Mouse (Mus musculus) inflammation-experienced regulatory T-cells, adult 6 months (primary cell): ENCODE measurements around the gene Adipor2. TPM values are rescaled to one million over a fixed set of nuclear protein-coding genes. Genes with fewer than 3 reads are reported as not detected.

ENCODE experiments used
- ATAC-seq: one replicate; pipeline ENCODE4 v1.8.0; 2017
- polyA plus RNA-seq, 3 experiments: library from polyadenylated mRNA; unstranded; fragments of 100-300 nt; shearing (Covaris generic); gene quantifications; one replicate each; pipeline ENCODE4 v1.2.1; 2017

The Adipor2 gene
- polyA plus RNA-seq, 3 experiments from 2014 or later = 9.3 to 9.7 (median 9.4) TPM

DNA sequence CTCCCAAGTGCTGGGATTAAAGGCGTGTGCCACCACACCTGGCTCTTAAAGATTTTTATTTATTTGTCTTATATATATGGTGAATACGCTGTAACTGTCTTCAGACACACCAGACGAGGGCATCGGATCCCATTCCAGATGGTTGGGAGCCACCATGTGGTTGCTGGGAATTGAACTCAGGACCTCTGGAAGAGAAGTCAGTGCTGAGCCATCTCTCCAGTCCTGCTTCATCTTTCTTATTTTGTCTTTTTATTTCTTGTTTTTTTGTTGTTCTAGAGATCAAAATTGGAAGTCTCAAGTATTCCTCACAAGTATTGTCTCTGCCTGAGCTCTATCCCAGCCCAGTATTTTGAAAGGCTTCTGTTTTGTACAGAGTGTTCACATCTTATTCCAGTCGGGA, 2.9 kb upstream of the Adipor2 start:
- ATAC-seq = no peak

- no peak for ATAC-seq
These were observed 1.9 kb upstream of the Adipor2 start for GRCm38 (mm10) chr6:119419412-119419811.

DNA sequence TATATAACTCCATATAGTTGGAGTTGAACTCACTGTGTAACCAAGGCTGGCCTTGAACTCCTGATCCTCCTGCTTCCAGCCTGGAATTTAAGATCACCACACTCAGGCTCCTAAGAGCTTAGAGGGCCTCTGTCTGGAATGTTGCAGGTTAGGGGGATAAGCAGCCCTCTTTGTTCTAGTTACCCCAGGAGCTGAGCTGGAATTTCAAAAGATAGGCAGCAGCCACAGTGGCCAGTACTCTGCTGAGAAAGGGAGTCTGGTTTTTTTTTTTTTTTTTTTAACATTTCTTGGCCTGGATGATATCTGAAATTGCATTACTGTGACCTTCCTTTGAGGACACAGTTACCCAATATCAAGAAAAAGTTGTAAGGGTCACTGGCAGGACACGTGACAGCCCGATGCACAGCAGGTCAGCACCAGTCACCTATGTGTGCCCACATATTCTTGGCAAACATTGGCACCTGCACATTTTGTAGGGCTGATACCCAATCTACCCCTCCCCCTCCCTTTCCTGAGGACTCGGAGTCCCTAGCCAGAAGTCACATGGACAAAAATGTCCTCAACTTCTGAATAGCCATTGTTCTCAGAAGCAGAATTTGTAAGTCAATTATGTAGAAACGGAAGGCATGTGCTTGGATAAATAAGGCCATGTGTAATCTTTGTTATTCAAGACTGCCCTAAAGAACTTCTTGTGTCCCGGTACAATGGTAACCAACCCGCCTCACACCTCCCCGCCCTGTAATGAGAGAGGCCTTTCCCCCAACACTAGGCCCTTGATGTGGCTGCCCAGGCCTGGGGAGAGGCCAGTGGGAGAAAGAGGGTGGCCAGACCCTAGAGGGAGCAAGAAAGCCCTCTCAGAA, 1.1 kb upstream of the Adipor2 start:
- ATAC-seq = no peak

GRCm38 (mm10) chr6:119417821-119418220, 317 bp upstream of the Adipor2 start:
- ATAC-seq = no peak

- ATAC-seq = no peak
These were observed 861 bp downstream of the Adipor2 start for GRCm38 (mm10) chr6:119416643-119417042.

GRCm38 (mm10) chr6:119414262-119415043, 3.1 kb downstream of the Adipor2 start:
- no peak for ATAC-seq

GRCm38 (mm10) chr6:119412588-119412987, 4.9 kb downstream of the Adipor2 start:
- no peak for ATAC-seq

DNA sequence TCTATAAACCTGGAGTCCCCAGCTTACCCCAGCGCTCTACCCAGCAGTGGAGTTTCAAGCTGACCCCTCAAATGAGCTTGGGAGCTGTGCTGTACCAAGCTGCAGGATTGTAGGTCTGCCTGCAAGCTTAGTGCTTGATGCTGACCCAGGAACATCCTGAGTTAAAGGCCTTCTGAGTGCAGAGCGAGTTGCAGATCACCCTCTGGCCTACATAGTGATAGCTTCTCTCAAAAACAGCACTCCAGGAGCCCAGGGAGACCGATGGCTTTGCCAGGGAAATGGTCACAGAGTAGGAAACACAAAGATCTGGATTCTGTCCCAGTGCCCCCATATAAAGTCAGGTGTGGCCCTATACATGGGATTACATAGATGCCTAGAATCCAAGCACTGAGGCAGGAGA, 6.0 kb downstream of the Adipor2 start:
- ATAC-seq = no peak

DNA sequence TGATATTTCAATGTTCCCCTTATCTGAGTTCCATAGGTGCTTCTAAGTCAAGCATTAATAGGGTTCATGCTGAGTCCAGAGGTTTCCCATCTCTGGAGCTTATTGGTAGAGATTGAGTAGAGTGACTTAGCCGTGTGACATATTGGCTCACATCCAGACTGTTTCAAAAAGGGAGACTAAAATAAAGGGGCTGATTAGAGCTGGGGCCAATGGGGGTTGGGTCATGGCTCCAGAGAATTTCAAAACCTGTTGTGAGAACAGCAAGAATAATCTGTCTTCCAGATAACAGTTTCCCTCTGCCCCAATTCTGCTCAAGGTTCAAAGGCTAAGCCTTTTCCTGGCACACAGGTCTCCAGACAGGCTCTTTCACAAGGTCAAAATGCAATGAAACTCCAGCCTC, 7.7 kb downstream of the Adipor2 start:
- ATAC-seq = no peak

- ATAC-seq = no peak
These were observed 8.9 kb downstream of the Adipor2 start for GRCm38 (mm10) chr6:119408582-119408981.

- no peak for ATAC-seq
These were observed 9.7 kb downstream of the Adipor2 start for GRCm38 (mm10) chr6:119407818-119408217.

GRCm38 (mm10) chr6:119406528-119406927, 11.0 kb downstream of the Adipor2 start:
- ATAC-seq = no peak

DNA sequence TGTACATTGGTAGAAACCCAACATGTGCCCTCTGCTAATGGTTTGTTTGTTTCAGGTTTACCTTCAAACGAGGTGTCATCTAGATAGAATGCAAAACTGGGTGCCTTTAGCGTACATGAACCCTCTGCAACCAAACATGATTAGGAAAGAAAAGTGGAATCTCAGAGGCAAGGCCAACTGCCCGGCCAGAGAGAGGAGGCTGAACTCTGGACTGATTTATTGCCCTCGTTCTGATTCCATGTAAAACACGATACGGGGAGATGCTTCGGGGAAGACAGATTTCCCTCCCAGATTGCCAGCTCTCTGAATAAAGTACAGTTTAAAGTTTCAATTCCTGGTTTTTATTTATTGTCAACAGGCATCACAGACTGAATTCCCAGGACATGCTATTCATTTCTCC, 12.2 kb downstream of the Adipor2 start:
- no peak for ATAC-seq

- ATAC-seq = no peak
These were observed 12.7 kb downstream of the Adipor2 start for GRCm38 (mm10) chr6:119404854-119405253.

DNA sequence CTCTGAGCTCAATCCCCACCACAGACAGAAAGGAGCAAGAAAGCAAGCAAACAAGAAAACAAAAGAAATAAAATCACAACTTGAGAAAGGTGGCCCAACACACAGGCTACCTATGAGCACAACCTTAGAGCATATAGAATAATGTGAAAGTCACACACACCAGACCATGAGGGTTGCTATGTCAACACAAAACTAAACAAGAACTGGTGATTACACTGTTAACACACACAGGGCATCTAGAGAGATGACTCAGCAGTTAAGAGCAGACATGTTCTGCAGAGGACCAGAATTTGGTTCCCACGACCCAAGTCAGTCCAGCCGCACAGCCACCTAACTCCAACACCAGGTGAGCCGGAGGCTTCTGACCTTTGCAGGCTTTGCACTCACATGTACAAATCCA, 14.5 kb downstream of the Adipor2 start:
- no peak for ATAC-seq

DNA sequence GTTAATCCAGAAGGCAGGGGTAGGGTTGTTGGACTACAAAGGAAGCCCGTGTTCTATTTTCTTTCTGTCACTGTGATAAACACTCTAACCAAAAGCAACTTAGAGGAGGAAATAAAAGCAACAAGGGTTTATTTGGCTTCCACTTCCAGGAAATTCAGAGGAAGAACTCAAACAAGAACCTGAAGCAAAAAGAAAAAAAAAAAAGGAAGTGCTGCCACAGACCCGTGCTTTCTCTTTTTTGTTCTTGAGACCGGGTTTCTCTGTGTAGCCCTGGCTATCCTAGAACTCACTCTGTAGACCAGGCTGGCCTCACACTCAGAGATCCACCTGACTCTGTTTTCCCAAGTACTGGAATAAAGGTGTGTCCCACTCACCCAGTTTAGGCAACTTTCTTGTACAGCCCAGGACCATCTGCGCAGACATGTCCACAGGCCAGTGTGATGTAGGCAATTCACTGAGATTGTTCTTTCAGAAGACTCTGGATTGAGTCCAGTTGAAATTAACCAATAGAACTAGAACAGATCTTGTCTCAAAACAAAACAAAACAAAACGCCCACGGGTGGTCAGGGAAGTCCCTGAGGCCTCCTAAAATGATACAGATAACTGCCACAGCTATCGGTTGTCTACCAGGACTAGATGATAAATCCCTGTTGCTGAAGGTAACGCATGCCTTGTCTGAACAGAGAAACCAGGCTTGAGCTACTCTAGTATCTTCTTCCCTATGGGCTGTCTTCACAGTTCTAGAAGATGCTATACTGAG, 15.8 kb downstream of the Adipor2 start:
- ATAC-seq = peak; percentile 32

DNA sequence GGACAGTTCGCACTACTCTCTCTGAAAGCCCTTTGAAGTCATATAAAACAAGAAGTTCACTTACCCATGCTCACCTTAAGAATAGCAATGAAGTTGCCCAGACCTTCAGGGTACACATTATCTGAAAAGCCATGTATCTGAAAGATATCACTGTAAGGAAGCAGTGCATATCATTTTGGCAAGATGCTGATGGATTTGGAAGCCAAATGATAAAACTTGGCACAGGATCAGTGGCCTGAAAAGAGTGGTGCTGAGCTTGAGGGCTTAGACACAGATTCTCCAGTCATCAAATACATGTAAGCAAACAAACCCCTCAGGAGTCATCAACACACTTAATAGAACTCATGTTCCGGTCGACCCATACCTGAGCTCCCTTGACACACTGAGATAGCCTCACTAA, 16.9 kb downstream of the Adipor2 start:
- ATAC-seq = no peak

- ATAC-seq = no peak
These were observed 18.1 kb downstream of the Adipor2 start for GRCm38 (mm10) chr6:119399371-119399770.

GRCm38 (mm10) chr6:119396309-119396634, 21.2 kb downstream of the Adipor2 start:
- peak; percentile 69 for ATAC-seq

DNA sequence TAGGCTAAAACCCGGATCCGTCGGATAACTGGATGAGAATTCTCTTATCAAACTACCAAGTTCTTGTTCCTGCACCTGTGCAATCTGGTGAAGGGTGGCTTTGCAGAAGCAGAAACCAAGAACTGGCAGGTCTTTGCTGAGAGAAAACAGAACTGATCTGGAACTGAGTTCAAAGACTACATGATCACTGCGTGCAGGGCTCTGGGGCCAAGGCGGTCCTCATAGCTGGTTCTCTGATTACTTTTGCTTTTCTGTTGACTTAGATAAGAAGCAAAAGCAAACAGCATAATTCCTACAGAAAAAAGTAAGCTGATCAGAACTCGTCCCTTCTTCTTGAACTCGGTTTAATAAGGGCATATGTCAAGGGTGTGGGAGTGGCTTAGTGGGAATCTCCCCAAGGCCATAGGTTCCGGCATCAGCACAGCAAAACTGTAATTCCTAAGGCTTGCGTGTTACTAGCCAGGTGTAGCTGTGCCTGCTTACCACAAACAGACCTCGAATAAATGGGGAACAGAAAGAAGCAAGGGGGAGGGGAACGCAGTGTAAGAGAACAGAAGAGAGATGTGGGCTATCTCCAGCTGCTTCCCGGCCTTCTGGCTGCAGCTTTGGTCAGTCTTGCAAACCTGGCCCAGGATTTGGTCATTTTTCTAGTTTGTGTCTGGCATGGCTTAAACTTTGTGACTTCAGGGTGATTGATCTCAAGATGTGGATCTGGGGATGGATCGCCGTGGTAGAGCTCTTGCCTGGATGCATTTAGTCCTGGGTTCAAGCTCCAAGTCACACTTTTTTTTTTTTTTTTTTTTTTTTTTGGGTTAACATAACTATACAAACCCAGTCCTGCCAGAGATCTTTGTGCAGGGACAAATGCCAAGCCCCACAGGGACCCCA, 21.8 kb downstream of the Adipor2 start:
- ATAC-seq = peak; percentile 79

- no peak for ATAC-seq
These were observed 24.7 kb downstream of the Adipor2 start for GRCm38 (mm10) chr6:119392836-119393235.

GRCm38 (mm10) chr6:119390728-119391127, 26.8 kb downstream of the Adipor2 start:
- no peak for ATAC-seq
